Mouse (Mus musculus): Measurements from ENCODE around the gene Arfip1.
"Not testable (repeated sequence)": the region's sequence is repeated elsewhere in the genome, so short reads cannot be mapped to it uniquely, and the experiment has no call there.

DNA sequence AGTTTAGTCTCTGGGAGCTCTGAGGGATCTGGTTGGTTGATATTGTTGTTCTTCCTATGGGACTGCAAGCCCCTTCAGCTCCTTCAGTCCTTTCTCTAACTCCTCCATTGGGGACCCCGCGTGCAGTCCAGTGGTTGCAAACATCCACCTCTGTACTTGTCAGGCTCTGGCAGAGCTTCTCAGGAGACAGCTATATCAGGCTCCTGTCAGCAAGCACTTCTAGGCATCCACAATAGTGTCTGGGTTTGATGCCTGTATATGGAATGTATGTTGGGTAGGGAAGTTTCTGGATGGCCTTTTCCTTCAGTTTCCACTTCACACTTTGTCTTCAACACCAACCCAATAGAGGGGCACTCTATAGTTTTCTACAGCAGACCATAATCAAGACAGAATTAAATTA is 19.5 kb downstream of the Arfip1 start:
- not testable (repeated sequence) for TF ChIP-seq CTCF, EP300 (IDR thresholded peaks at IDR 0.05; ENCODE audit: low read depth)
